Mouse (Mus musculus): ENCODE measurements around the gene Ppfia2.

- TF ChIP-seq POLR2A (IDR thresholded peaks at IDR 0.05; ENCODE audit: borderline replicate concordance, control insufficient read depth, low read depth, low read length) (no peak), CTCF (IDR thresholded peaks at IDR 0.05; ENCODE audit: control insufficient read depth, insufficient read depth, low read length) (no peak)
These were observed 305.4 kb downstream of the Ppfia2 start for GRCm38 (mm10) chr10:106775571-106775970.
